Mouse (Mus musculus): ENCODE results near the gene Sv2a. TPM values are rescaled to one million over a fixed set of nuclear protein-coding genes. Genes with fewer than 3 reads are reported as not detected.

Sv2a gene
- polyA plus RNA-seq, 1 experiment from 2014 or later, result 6.4 TPM

- ATAC-seq (ENCODE audit: insufficient read depth, low FRiP score, low read depth), result no peak; the same call in 1 of the 2 replicates
- no peak overlapping the region for H3K4me2 ChIP-seq
- H3K9me3 ChIP-seq, result no peaks in the 10 kb centered on the region
- no peaks in the 10 kb centered on the region for H3K4me1 ChIP-seq
- H3K27me3 ChIP-seq (replicated peaks), result no peaks in the 10 kb centered on the region
- WGBS, result 52% methylated on average over 8 of the region's 8 CpGs
- H3K9ac ChIP-seq, result no peak overlapping the region
- H3K4me3 ChIP-seq (replicated peaks), result no peak overlapping the region
- no peaks in the 10 kb centered on the region for H3K36me3 ChIP-seq
- H3K27ac ChIP-seq, result no peak overlapping the region
These were observed 46.0 kb downstream of the Sv2a start for GRCm38 (mm10) chr3:96226695-96227648.

GRCm38 (mm10) chr3:96228828-96229227, 47.9 kb downstream of the Sv2a start:
- Histone ChIP-seq H3K9me3 (no peaks in the 10 kb centered on the region), H3K9ac (no peak overlapping the region), H3K27me3 (replicated peaks) (no peaks in the 10 kb centered on the region), H3K4me2 (no peak overlapping the region), H3K4me3 (replicated peaks) (no peak overlapping the region), H3K27ac (no peak overlapping the region), H3K4me1 (no peaks in the 10 kb centered on the region), H3K36me3 (no peaks in the 10 kb centered on the region)
- 62% methylated on average over 2 of the region's 2 CpGs for WGBS
- no peak for ATAC-seq (ENCODE audit: insufficient read depth, low FRiP score, low read depth)

- 69% methylated on average over 2 of the region's 2 CpGs for WGBS
- no peak for ATAC-seq (ENCODE audit: insufficient read depth, low FRiP score, low read depth)
- Histone ChIP-seq H3K36me3 (no peaks in the 10 kb centered on the region), H3K27ac (no peak overlapping the region), H3K4me3 (replicated peaks) (no peak overlapping the region), H3K4me2 (no peak overlapping the region), H3K4me1 (no peaks in the 10 kb centered on the region), H3K9me3 (no peaks in the 10 kb centered on the region), H3K9ac (no peak overlapping the region), H3K27me3 (replicated peaks) (no peaks in the 10 kb centered on the region)
These were observed 49.5 kb downstream of the Sv2a start for GRCm38 (mm10) chr3:96230404-96230803.

GRCm38 (mm10) chr3:96230910-96231757, 50.2 kb downstream of the Sv2a start:
- WGBS, result 76% methylated on average over 4 of the region's 4 CpGs
- no peak for ATAC-seq (ENCODE audit: insufficient read depth, low FRiP score, low read depth)

GRCm38 (mm10) chr3:96231758-96232120, 50.8 kb downstream of the Sv2a start:
- 61% methylated on average over 2 of the region's 2 CpGs for WGBS
- ATAC-seq (ENCODE audit: insufficient read depth, low FRiP score, low read depth), result no peak
- no peak overlapping the region for H3K4me3 ChIP-seq (replicated peaks)
- H3K9me3 ChIP-seq, result no peaks in the 10 kb centered on the region
- H3K36me3 ChIP-seq, result no peaks in the 10 kb centered on the region
- no peak overlapping the region for H3K4me2 ChIP-seq
- H3K27ac ChIP-seq, result no peak overlapping the region
- H3K4me1 ChIP-seq, result peaks cover under 1% of the 10 kb centered on the region
- no peak overlapping the region for H3K9ac ChIP-seq
- no peaks in the 10 kb centered on the region for H3K27me3 ChIP-seq (replicated peaks)

More at GRCm38 (mm10) chr3:96230910-96231757, 50.2 kb downstream of the Sv2a start:
- H3K4me3 ChIP-seq (replicated peaks), result no peak overlapping the region
- H3K27me3 ChIP-seq (replicated peaks), result no peaks in the 10 kb centered on the region
- no peak overlapping the region for H3K9ac ChIP-seq
- H3K4me1 ChIP-seq, result no peaks in the 10 kb centered on the region
- no peak overlapping the region for H3K27ac ChIP-seq
- H3K36me3 ChIP-seq, result no peaks in the 10 kb centered on the region
- H3K4me2 ChIP-seq, result no peak overlapping the region
- H3K9me3 ChIP-seq, result no peaks in the 10 kb centered on the region

GRCm38 (mm10) chr3:96234914-96235313, 54.0 kb downstream of the Sv2a start:
- Histone ChIP-seq H3K4me3 (replicated peaks) (no peak overlapping the region), H3K36me3 (no peaks in the 10 kb centered on the region)
- 87% methylated on average over 2 of the region's 2 CpGs for WGBS

GRCm38 (mm10) chr3:96235836-96236235, 54.9 kb downstream of the Sv2a start:
- WGBS, result 58% methylated on average over 3 of the region's 3 CpGs
- Histone ChIP-seq H3K4me1 (peaks cover 8% of the 10 kb centered on the region), H3K4me2 (no peak overlapping the region), H3K9ac (no peak overlapping the region), H3K4me3 (replicated peaks) (no peak overlapping the region), H3K27me3 (replicated peaks) (no peaks in the 10 kb centered on the region), H3K27ac (no peak overlapping the region), H3K36me3 (no peaks in the 10 kb centered on the region), H3K9me3 (no peaks in the 10 kb centered on the region)
- no peak for ATAC-seq (ENCODE audit: insufficient read depth, low FRiP score, low read depth)

More at GRCm38 (mm10) chr3:96234914-96235313, 54.0 kb downstream of the Sv2a start:
- H3K4me1 ChIP-seq, result peaks cover 8% of the 10 kb centered on the region
- ATAC-seq (ENCODE audit: insufficient read depth, low FRiP score, low read depth), result no peak
- H3K27me3 ChIP-seq (replicated peaks), result no peaks in the 10 kb centered on the region
- no peak overlapping the region for H3K27ac ChIP-seq
- no peak overlapping the region for H3K4me2 ChIP-seq
- no peaks in the 10 kb centered on the region for H3K9me3 ChIP-seq
- H3K9ac ChIP-seq, result no peak overlapping the region

GRCm38 (mm10) chr3:96236834-96237334, 55.9 kb downstream of the Sv2a start:
- WGBS, result 69% methylated on average over 4 of the region's 4 CpGs
- H3K4me1 ChIP-seq, result peaks cover 8% of the 10 kb centered on the region
- ATAC-seq (ENCODE audit: insufficient read depth, low FRiP score, low read depth), result no peak
- H3K9me3 ChIP-seq, result no peaks in the 10 kb centered on the region
- no peaks in the 10 kb centered on the region for H3K36me3 ChIP-seq
- H3K27ac ChIP-seq, result peak overlapping the region; percentile 76
- no peaks in the 10 kb centered on the region for H3K27me3 ChIP-seq (replicated peaks)
- peak overlapping the region; percentile 44 for H3K4me3 ChIP-seq (replicated peaks)
- H3K4me2 ChIP-seq, result peak overlapping the region; percentile 54
- H3K9ac ChIP-seq, result peak overlapping the region; percentile 52; the same call in 1 of the 2 replicates

- Histone ChIP-seq H3K4me2 (peak overlapping the region; percentile 54), H3K4me1 (peaks cover 8% of the 10 kb centered on the region), H3K27me3 (replicated peaks) (no peaks in the 10 kb centered on the region), H3K9ac (peak overlapping the region; percentile 52), H3K36me3 (no peaks in the 10 kb centered on the region), H3K27ac (peak overlapping the region; percentile 76), H3K9me3 (no peaks in the 10 kb centered on the region), H3K4me3 (replicated peaks) (peak overlapping the region; percentile 44)
- WGBS, result 16% methylated on average over 7 of the region's 7 CpGs
- ATAC-seq (ENCODE audit: insufficient read depth, low FRiP score, low read depth), result no peak
These were observed 56.5 kb downstream of the Sv2a start for GRCm38 (mm10) chr3:96237335-96237903.

- Histone ChIP-seq H3K4me2 (peak overlapping the region; percentile 54), H3K27me3 (replicated peaks) (no peaks in the 10 kb centered on the region)
- under 1% methylated on average over 12 of the region's 12 CpGs for WGBS
These were observed 57.1 kb downstream of the Sv2a start for GRCm38 (mm10) chr3:96237904-96238511.

More at GRCm38 (mm10) chr3:96237904-96238511, 57.1 kb downstream of the Sv2a start:
- peak overlapping the region; percentile 52 for H3K9ac ChIP-seq
- H3K4me1 ChIP-seq, result peaks cover 8% of the 10 kb centered on the region
- peak overlapping the region; percentile 44 for H3K4me3 ChIP-seq (replicated peaks)
- no peaks in the 10 kb centered on the region for H3K36me3 ChIP-seq
- peak overlapping the region; percentile 76 for H3K27ac ChIP-seq
- no peaks in the 10 kb centered on the region for H3K9me3 ChIP-seq
- no peak for ATAC-seq (ENCODE audit: insufficient read depth, low FRiP score, low read depth)

Measured in stomach, embryonic 15.5 days (tissue).